Mouse (Mus musculus) midbrain, embryonic 15.5 days (tissue): ENCODE measurements around the gene Rlbp1. TPM values are rescaled to one million over a fixed set of nuclear protein-coding genes. Genes with fewer than 3 reads are reported as not detected.
A peak's percentile ranks its signal among the peaks of the same experiment; 100 is the strongest.

Experiments used
- ATAC-seq: fragments of 200-750 bp; cut with Nextera tagmentation; replicated peaks from 2 replicates; pipeline ENCODE4 v1.8.0; 2017; ENCODE audit warnings: moderate TSS enrichment
- H3K27ac ChIP-seq: fragments of 300-500 bp; sonication (generic); 2 replicates; pipeline ENCODE4 v1.5.1; 2015; ENCODE audit warnings: mild to moderate bottlenecking, inconsistent platforms
- H3K27me3 ChIP-seq: fragments of 300-500 bp; sonication (generic); replicated peaks from 2 replicates; pipeline ENCODE4 v1.6.1; 2015; ENCODE audit warnings: inconsistent platforms
- H3K36me3 ChIP-seq: fragments of 300-500 bp; sonication (generic); replicated peaks from 2 replicates; pipeline ENCODE4 v1.6.1; 2015; ENCODE audit warnings: inconsistent platforms
- H3K4me1 ChIP-seq: fragments of 300-500 bp; sonication (generic); 2 replicates; pipeline ENCODE4 v1.6.1; 2015; ENCODE audit warnings: inconsistent platforms
- H3K4me2 ChIP-seq: fragments of 300-500 bp; sonication (generic); 2 replicates; pipeline ENCODE4 v1.6.1; 2015; ENCODE audit warnings: inconsistent platforms, mild to moderate bottlenecking, moderate library complexity
- H3K4me3 ChIP-seq: fragments of 300-500 bp; sonication (generic); 2 replicates; pipeline ENCODE4 v1.5.1; 2015; ENCODE audit warnings: mild to moderate bottlenecking, inconsistent platforms
- H3K9ac ChIP-seq: fragments of 300-500 bp; sonication (generic); 2 replicates; pipeline ENCODE4 v1.6.1; 2015; ENCODE audit warnings: mild to moderate bottlenecking, inconsistent platforms
- H3K9me3 ChIP-seq: fragments of 300-500 bp; sonication (generic); 2 replicates; pipeline ENCODE4 v1.6.1; 2016; ENCODE audit warnings: inconsistent platforms
- WGBS: fragments of 180-500 bp; shearing (Covaris S2); methylation state at CpG from one replicate; pipeline ENCODE4 v1.1.7; 2015; ENCODE audit warnings: mixed read lengths; 5-methylcytosine and 5-hydroxymethylcytosine counted together
- polyA plus RNA-seq: library from polyadenylated mRNA; unstranded; fragments of >200 nt; fragmentation: Nextera tagmentation; extraction: Ambion mirVana; gene quantifications from 2 replicates; pipeline ENCODE4 v1.2.1, GENCODE M21; 2015

The Rlbp1 gene
- polyA plus RNA-seq, 1 experiment from 2014 or later = 9.5 TPM

- no peak for ATAC-seq
- 97% methylated on average over 7 of the region's 7 CpGs for WGBS
- H3K27ac ChIP-seq = no peak overlapping the region
- no peak overlapping the region for H3K4me2 ChIP-seq
- no peaks in the 10 kb centered on the region for H3K36me3 ChIP-seq
- H3K27me3 ChIP-seq = no peaks in the 10 kb centered on the region
- H3K4me3 ChIP-seq = no peak overlapping the region
- H3K9me3 ChIP-seq = no peaks in the 10 kb centered on the region
- peaks cover 11% of the 10 kb centered on the region for H3K4me1 ChIP-seq
- no peak overlapping the region for H3K9ac ChIP-seq
Observed at GRCm38 (mm10) chr7:79393924-79394323, 7.1 kb upstream of the Rlbp1 start.

DNA sequence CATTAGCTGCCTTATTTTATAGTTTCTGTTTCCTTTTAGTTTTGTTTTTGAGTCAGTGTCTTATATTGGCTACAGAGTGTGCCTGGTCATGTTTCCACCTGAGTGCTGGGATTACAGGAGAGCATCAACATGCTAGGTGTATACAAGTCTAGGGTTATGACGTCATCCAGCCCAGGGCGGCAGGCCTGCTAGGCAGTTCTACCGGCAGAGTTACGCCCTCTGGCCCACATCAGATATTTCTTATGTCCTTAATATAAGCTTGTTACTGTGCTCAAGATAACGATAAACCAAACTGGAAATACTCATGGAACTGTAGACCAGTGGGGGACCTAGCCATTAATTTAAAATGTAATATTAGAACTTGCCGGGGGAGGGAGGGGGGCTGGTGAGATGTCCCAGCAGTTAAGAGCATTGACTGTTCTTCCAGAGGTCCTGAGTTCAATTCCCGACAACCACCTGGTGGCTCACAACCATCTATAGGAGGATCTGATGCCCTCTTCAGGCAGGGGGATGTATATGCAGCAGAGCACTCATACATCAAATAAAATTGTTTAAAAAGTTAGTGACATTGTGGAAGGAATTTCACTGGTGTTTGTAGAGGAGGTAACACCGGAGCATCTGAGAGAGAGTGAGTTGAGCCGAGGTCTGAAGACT lies 6.1 kb upstream of the Rlbp1 start:
- H3K36me3 ChIP-seq = no peaks in the 10 kb centered on the region
- no peaks in the 10 kb centered on the region for H3K27me3 ChIP-seq
- peaks cover 11% of the 10 kb centered on the region for H3K4me1 ChIP-seq
- peak overlapping the region; percentile 65 for H3K4me3 ChIP-seq
- no peak overlapping the region for H3K27ac ChIP-seq
- no peaks in the 10 kb centered on the region for H3K9me3 ChIP-seq
- peak overlapping the region; percentile 98 for H3K4me2 ChIP-seq
- 67% methylated on average over 9 of the region's 9 CpGs for WGBS
- ATAC-seq = peak; percentile 41; the same call in 1 of the 2 replicates
- no peak overlapping the region for H3K9ac ChIP-seq

GRCm38 (mm10) chr7:79391883-79392649 lies 5.2 kb upstream of the Rlbp1 start, which contains the start of gene Fanci:
Gene Fanci (plus strand): TSS chr7:79391929.
- Histone ChIP-seq H3K36me3 (no peaks in the 10 kb centered on the region), H3K9ac (peak within 1 kb of the TSS; percentile 75), H3K4me3 (peak within 1 kb of the TSS; percentile 65), H3K27me3 (no peaks in the 10 kb centered on the region), H3K4me1 (peaks cover 11% of the 10 kb centered on the region), H3K4me2 (peak within 1 kb of the TSS; percentile 98), H3K9me3 (no peaks in the 10 kb centered on the region), H3K27ac (peak within 1 kb of the TSS; percentile 90)
- peak; percentile 96 for ATAC-seq
- WGBS = under 1% methylated on average over 44 of the region's 44 CpGs

- WGBS = 8% methylated on average over 3 of the region's 3 CpGs
- Histone ChIP-seq H3K27me3 (no peaks in the 10 kb centered on the region), H3K4me2 (peak overlapping the region; percentile 98), H3K4me3 (peak overlapping the region; percentile 65), H3K27ac (peak overlapping the region; percentile 90), H3K36me3 (no peaks in the 10 kb centered on the region), H3K4me1 (peaks cover 11% of the 10 kb centered on the region), H3K9ac (peak overlapping the region; percentile 75), H3K9me3 (no peaks in the 10 kb centered on the region)
- ATAC-seq = peak; percentile 25; the same call in 1 of the 2 replicates
Observed at GRCm38 (mm10) chr7:79391471-79391870, 4.6 kb upstream of the Rlbp1 start.

DNA sequence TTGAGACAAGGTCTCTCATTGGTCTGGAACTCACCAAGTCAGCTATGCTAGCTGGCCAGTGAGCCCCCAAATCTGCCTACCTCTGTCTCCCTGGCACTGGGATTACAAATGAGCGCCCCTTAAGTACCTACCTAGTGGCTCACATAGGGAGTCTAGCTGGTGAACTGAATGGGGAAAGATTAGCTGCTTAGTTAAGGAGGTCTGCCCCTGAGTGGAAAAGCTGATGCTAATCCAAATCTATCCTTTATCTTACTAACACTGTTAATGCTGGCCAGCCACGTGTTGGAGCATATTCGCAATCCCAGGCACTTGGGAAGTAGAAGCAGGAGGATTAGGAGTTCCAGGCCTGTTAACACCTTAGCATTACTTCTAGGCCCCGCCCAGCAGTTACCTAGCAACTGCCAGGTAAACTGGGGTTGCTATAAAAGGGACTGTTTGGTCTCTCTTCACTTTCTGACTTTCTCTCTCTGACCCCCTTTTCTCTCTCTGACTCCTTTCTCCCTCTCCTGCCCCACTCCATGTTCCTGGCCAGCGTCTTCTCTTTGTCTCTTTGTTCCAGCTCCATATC lies 3.4 kb upstream of the Rlbp1 start:
- H3K9me3 ChIP-seq = no peaks in the 10 kb centered on the region
- no peak overlapping the region for H3K4me2 ChIP-seq
- ATAC-seq = no peak
- no peak overlapping the region for H3K9ac ChIP-seq
- WGBS = 60% methylated on average over 5 of the region's 5 CpGs
- H3K27ac ChIP-seq = no peak overlapping the region
- no peaks in the 10 kb centered on the region for H3K36me3 ChIP-seq
- no peaks in the 10 kb centered on the region for H3K27me3 ChIP-seq
- H3K4me3 ChIP-seq = no peak overlapping the region
- peaks cover 11% of the 10 kb centered on the region for H3K4me1 ChIP-seq

DNA sequence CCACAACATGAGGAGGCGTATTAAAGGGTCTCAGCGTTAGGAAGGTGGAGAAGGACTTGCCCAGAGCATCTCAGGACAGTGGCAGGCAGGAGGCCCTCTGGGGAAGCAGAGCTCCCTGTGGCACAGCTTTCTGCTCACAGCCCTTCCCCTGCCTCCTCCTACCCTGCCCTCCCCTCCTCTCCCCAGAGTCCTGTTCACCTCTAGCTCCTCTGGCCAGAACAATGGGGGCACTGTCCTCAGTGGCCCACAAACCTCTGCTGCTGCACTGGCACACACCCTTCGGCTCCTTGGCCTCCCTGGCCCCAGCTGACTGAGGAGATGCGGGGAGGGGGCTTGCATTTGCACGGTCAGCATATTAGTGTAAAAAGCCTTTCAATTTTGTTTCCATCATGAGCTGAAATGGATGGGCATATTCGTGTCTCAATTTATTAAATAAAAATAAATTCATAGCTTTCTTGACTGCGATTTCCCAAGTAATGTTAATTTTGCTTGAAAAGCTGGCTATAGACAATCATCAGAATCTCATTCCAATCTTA lies 1.9 kb upstream of the Rlbp1 start:
- 63% methylated on average over 7 of the region's 7 CpGs for WGBS
- H3K27ac ChIP-seq = no peak overlapping the region
- H3K9ac ChIP-seq = no peak overlapping the region
- no peaks in the 10 kb centered on the region for H3K9me3 ChIP-seq
- peaks cover 11% of the 10 kb centered on the region for H3K4me1 ChIP-seq
- H3K27me3 ChIP-seq = no peaks in the 10 kb centered on the region
- no peak overlapping the region for H3K4me2 ChIP-seq
- no peaks in the 10 kb centered on the region for H3K36me3 ChIP-seq
- ATAC-seq = no peak
- no peak overlapping the region for H3K4me3 ChIP-seq

DNA sequence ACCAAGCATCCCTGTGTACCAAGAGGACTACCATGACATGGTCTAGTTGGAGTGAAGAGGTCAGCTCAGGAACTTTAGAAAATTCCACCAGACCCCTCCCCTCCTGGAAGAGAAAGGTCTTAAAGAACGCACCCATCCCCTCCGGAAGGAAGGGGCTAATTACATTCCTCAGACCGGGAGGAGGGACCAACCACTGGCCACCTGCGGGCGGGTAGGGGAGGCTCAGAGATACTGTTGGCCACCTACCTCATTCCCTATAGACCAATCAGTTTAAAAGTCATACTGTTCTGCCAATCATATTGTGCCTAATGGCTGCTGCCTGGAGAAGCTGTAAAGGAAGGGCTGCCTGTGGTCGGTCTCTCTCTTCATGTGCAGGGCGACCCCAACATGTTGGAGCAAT lies 1.1 kb upstream of the Rlbp1 start:
- Histone ChIP-seq H3K36me3 (no peaks in the 10 kb centered on the region), H3K4me3 (no peak overlapping the region), H3K4me2 (no peak overlapping the region), H3K27me3 (no peaks in the 10 kb centered on the region), H3K9me3 (no peaks in the 10 kb centered on the region), H3K27ac (no peak overlapping the region), H3K4me1 (peaks cover 11% of the 10 kb centered on the region), H3K9ac (no peak overlapping the region)
- ATAC-seq = no peak
- WGBS = 65% methylated on average over 7 of the region's 7 CpGs

- H3K4me2 ChIP-seq = no peak overlapping the region
- WGBS = 65% methylated on average over 8 of the region's 8 CpGs
- no peaks in the 10 kb centered on the region for H3K9me3 ChIP-seq
- H3K27ac ChIP-seq = no peak overlapping the region
- H3K27me3 ChIP-seq = no peaks in the 10 kb centered on the region
- no peak overlapping the region for H3K4me3 ChIP-seq
- ATAC-seq = no peak
- H3K36me3 ChIP-seq = no peaks in the 10 kb centered on the region
- peaks cover 4% of the 10 kb centered on the region for H3K4me1 ChIP-seq
- no peak overlapping the region for H3K9ac ChIP-seq
Observed at GRCm38 (mm10) chr7:79387140-79387539, 292 bp upstream of the Rlbp1 start.

- Histone ChIP-seq H3K27me3 (no peaks in the 10 kb centered on the region), H3K27ac (no peak overlapping the region), H3K4me2 (no peak overlapping the region), H3K4me1 (no peaks in the 10 kb centered on the region), H3K36me3 (no peaks in the 10 kb centered on the region), H3K9me3 (no peaks in the 10 kb centered on the region), H3K9ac (no peak overlapping the region), H3K4me3 (no peak overlapping the region)
- 88% methylated on average over 10 of the region's 10 CpGs for WGBS
- ATAC-seq = no peak
Observed at GRCm38 (mm10) chr7:79376516-79377275, 10.2 kb downstream of the Rlbp1 start.

DNA sequence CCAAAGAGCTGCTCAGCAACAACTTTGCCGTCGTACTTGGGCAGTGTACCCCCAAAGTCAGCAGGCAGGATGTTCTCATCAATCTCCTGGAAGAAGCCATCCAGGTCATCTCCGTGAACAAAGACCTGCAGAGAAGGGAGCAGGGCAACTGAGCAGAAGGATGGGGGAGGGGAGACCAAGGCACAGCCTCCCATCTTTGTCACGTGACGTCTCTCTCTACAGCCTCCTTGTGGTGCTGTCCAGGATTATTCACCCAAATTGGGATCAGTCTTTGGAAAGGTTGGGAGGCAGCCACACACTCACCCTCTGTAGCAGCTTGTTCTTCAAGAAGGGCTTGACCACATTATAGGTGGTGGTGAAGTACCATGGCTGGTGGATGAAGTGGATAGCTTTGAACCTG lies 11.3 kb downstream of the Rlbp1 start:
- Histone ChIP-seq H3K27ac (no peak overlapping the region), H3K27me3 (no peaks in the 10 kb centered on the region), H3K4me1 (no peaks in the 10 kb centered on the region), H3K36me3 (no peaks in the 10 kb centered on the region), H3K9me3 (no peaks in the 10 kb centered on the region), H3K9ac (no peak overlapping the region), H3K4me3 (no peak overlapping the region), H3K4me2 (no peak overlapping the region)
- ATAC-seq = no peak
- 66% methylated on average over 5 of the region's 5 CpGs for WGBS

DNA sequence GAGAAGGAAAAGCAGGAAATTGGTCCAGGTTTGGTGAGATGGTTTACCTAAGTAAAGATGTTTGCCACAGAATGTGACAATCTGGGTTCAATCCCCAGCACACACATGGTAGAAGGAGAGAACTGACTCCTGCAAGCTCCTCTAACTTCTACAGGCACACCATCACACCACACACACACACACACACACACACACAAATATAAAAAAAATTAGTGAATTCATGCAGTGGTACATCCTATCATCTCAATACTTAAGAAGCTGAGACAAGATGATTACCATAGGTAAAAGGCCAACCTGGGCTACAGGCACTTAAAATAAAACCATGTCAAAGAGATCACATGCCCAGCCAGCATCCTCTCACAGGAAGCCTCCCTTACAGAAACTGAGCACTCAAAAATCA lies 12.8 kb downstream of the Rlbp1 start:
- Histone ChIP-seq H3K4me2 (no peak overlapping the region), H3K9ac (no peak overlapping the region), H3K4me3 (no peak overlapping the region), H3K27ac (no peak overlapping the region), H3K9me3 (no peaks in the 10 kb centered on the region), H3K36me3 (no peaks in the 10 kb centered on the region), H3K27me3 (no peaks in the 10 kb centered on the region), H3K4me1 (no peaks in the 10 kb centered on the region)
- no peak for ATAC-seq

- H3K9ac ChIP-seq = no peak overlapping the region
- 51% methylated on average over 10 of the region's 10 CpGs for WGBS
- no peak overlapping the region for H3K4me2 ChIP-seq
- H3K4me3 ChIP-seq = no peak overlapping the region
- H3K9me3 ChIP-seq = no peaks in the 10 kb centered on the region
- H3K27ac ChIP-seq = no peak overlapping the region
- H3K4me1 ChIP-seq = no peaks in the 10 kb centered on the region
- H3K27me3 ChIP-seq = no peaks in the 10 kb centered on the region
- no peak for ATAC-seq
- H3K36me3 ChIP-seq = no peaks in the 10 kb centered on the region
Observed at GRCm38 (mm10) chr7:79371321-79371879, 15.4 kb downstream of the Rlbp1 start.
